Mouse (Mus musculus) midbrain, embryonic 12.5 days (tissue): Measurements from ENCODE around the gene Ift57. TPM values are rescaled to one million over a fixed set of nuclear protein-coding genes. Genes with fewer than 3 reads are reported as not detected.

Experiments used
- ATAC-seq: fragments of 200-750 bp; cut with Nextera tagmentation; 2 replicates; pipeline ENCODE4 v1.8.0; 2017; ENCODE audit warnings: low read depth, moderate TSS enrichment, moderate library complexity; ENCODE audit not compliant: low FRiP score
- H3K27ac ChIP-seq: fragments of 300-500 bp; sonication (generic); replicated peaks from 2 replicates; pipeline ENCODE4 v1.5.1; 2016; ENCODE audit warnings: mild to moderate bottlenecking
- H3K27me3 ChIP-seq: fragments of 300-500 bp; sonication (generic); 2 replicates; pipeline ENCODE4 v1.6.1; 2016; ENCODE audit warnings: mild to moderate bottlenecking
- H3K36me3 ChIP-seq: fragments of 300-500 bp; sonication (generic); 2 replicates; pipeline ENCODE4 v1.6.1; 2016
- H3K4me1 ChIP-seq: fragments of 300-500 bp; sonication (generic); 2 replicates; pipeline ENCODE4 v1.6.1; 2016
- H3K4me2 ChIP-seq: fragments of 300-500 bp; sonication (generic); replicated peaks from 2 replicates; pipeline ENCODE4 v1.6.1; 2016; ENCODE audit warnings: mild to moderate bottlenecking, moderate library complexity
- H3K4me3 ChIP-seq: fragments of 300-500 bp; sonication (generic); 2 replicates; pipeline ENCODE4 v1.5.1; 2016; ENCODE audit warnings: mild to moderate bottlenecking
- H3K9ac ChIP-seq: fragments of 300-500 bp; sonication (generic); replicated peaks from 2 replicates; pipeline ENCODE4 v1.6.1; 2016; ENCODE audit warnings: mild to moderate bottlenecking, moderate library complexity
- H3K9me3 ChIP-seq: fragments of 300-500 bp; sonication (generic); 2 replicates; pipeline ENCODE4 v1.6.1; 2016; ENCODE audit warnings: mild to moderate bottlenecking
- WGBS: fragments of 180-500 bp; shearing (Covaris S2); methylation state at CpG from one replicate; pipeline ENCODE4 v1.1.7; 2016; 5-methylcytosine and 5-hydroxymethylcytosine counted together
- polyA plus RNA-seq: library from polyadenylated mRNA; unstranded; fragments of >200 nt; fragmentation: Nextera tagmentation; extraction: Ambion mirVana; gene quantifications from 2 replicates; pipeline ENCODE4 v1.2.1, GENCODE M21; 2016

Ift57 gene
- polyA plus RNA-seq, 1 experiment from 2014 or later = 40.3 TPM

GRCm38 (mm10) chr16:49760517-49761203 lies 61.6 kb downstream of the Ift57 start:
- Histone ChIP-seq H3K36me3 (no peaks in the 10 kb centered on the region), H3K9me3 (no peaks in the 10 kb centered on the region), H3K9ac (no peak overlapping the region), H3K27me3 (no peaks in the 10 kb centered on the region), H3K4me1 (no peaks in the 10 kb centered on the region), H3K27ac (no peak overlapping the region), H3K4me3 (no peak overlapping the region), H3K4me2 (no peak overlapping the region)
- WGBS = 83% methylated on average over 17 of the region's 17 CpGs
- ATAC-seq = no peak

GRCm38 (mm10) chr16:49761981-49762380 lies 62.9 kb downstream of the Ift57 start:
- Histone ChIP-seq H3K9ac (no peak overlapping the region), H3K27ac (no peak overlapping the region), H3K9me3 (no peaks in the 10 kb centered on the region), H3K36me3 (no peaks in the 10 kb centered on the region), H3K4me3 (no peak overlapping the region), H3K4me1 (no peaks in the 10 kb centered on the region), H3K27me3 (no peaks in the 10 kb centered on the region), H3K4me2 (no peak overlapping the region)
- no peak for ATAC-seq
- 90% methylated on average over 5 of the region's 5 CpGs for WGBS

- WGBS = 81% methylated on average over 3 of the region's 3 CpGs
- H3K9ac ChIP-seq = no peak overlapping the region
- H3K4me2 ChIP-seq = no peak overlapping the region
- H3K27ac ChIP-seq = no peak overlapping the region
- H3K4me1 ChIP-seq = 0 out of 2 replicates have a peak, but pooled peaks cover 6% of the 10 kb centered on the region
- no peaks in the 10 kb centered on the region for H3K27me3 ChIP-seq
- no peaks in the 10 kb centered on the region for H3K36me3 ChIP-seq
- no peak for ATAC-seq
- H3K4me3 ChIP-seq = no peak overlapping the region
- H3K9me3 ChIP-seq = no peaks in the 10 kb centered on the region
These were observed 67.3 kb downstream of the Ift57 start for GRCm38 (mm10) chr16:49766326-49766725.

GRCm38 (mm10) chr16:49768491-49769031 lies 69.5 kb downstream of the Ift57 start:
- H3K27me3 ChIP-seq = no peaks in the 10 kb centered on the region
- no peak overlapping the region for H3K27ac ChIP-seq
- H3K4me2 ChIP-seq = no peak overlapping the region
- no peaks in the 10 kb centered on the region for H3K36me3 ChIP-seq
- no peak overlapping the region for H3K4me3 ChIP-seq
- H3K9ac ChIP-seq = no peak overlapping the region
- ATAC-seq = peak; percentile 52
- H3K4me1 ChIP-seq = 0 out of 2 replicates have a peak, but pooled peaks cover 6% of the 10 kb centered on the region
- no peaks in the 10 kb centered on the region for H3K9me3 ChIP-seq
- WGBS = 69% methylated on average over 4 of the region's 4 CpGs

- no peaks in the 10 kb centered on the region for H3K36me3 ChIP-seq
- H3K27ac ChIP-seq = no peak overlapping the region
- H3K4me2 ChIP-seq = no peak overlapping the region
- H3K4me3 ChIP-seq = no peak overlapping the region
- H3K4me1 ChIP-seq = 0 out of 2 replicates have a peak, but pooled peaks cover 6% of the 10 kb centered on the region
- no peak overlapping the region for H3K9ac ChIP-seq
- no peaks in the 10 kb centered on the region for H3K27me3 ChIP-seq
- ATAC-seq = no peak
- WGBS = 87% methylated on average over 2 of the region's 2 CpGs
- H3K9me3 ChIP-seq = no peaks in the 10 kb centered on the region
These were observed 70.8 kb downstream of the Ift57 start for GRCm38 (mm10) chr16:49769831-49770261.

GRCm38 (mm10) chr16:49770320-49771189 lies 71.5 kb downstream of the Ift57 start:
- no peak for ATAC-seq
- Histone ChIP-seq H3K27ac (no peak overlapping the region), H3K9ac (no peak overlapping the region), H3K4me3 (no peak overlapping the region), H3K4me1 (0 out of 2 replicates have a peak, but pooled peaks cover 6% of the 10 kb centered on the region), H3K36me3 (no peaks in the 10 kb centered on the region), H3K4me2 (no peak overlapping the region), H3K27me3 (no peaks in the 10 kb centered on the region), H3K9me3 (no peaks in the 10 kb centered on the region)
- WGBS = 94% methylated on average over 12 of the region's 12 CpGs

GRCm38 (mm10) chr16:49771609-49772396 lies 72.8 kb downstream of the Ift57 start:
- Histone ChIP-seq H3K9me3 (no peaks in the 10 kb centered on the region), H3K4me3 (no peak overlapping the region), H3K4me1 (0 out of 2 replicates have a peak, but pooled peaks cover 6% of the 10 kb centered on the region), H3K4me2 (no peak overlapping the region), H3K9ac (no peak overlapping the region), H3K36me3 (no peaks in the 10 kb centered on the region), H3K27me3 (no peaks in the 10 kb centered on the region), H3K27ac (no peak overlapping the region)
- WGBS = 85% methylated on average over 7 of the region's 7 CpGs
- ATAC-seq = no peak

- WGBS = 77% methylated on average over 1 of the region's 1 CpGs
- no peaks in the 10 kb centered on the region for H3K9me3 ChIP-seq
- H3K4me1 ChIP-seq = 0 out of 2 replicates have a peak, but pooled peaks cover 6% of the 10 kb centered on the region
- H3K27ac ChIP-seq = no peak overlapping the region
- H3K9ac ChIP-seq = no peak overlapping the region
- H3K27me3 ChIP-seq = no peaks in the 10 kb centered on the region
- H3K4me2 ChIP-seq = no peak overlapping the region
- ATAC-seq = no peak
- no peaks in the 10 kb centered on the region for H3K36me3 ChIP-seq
- H3K4me3 ChIP-seq = no peak overlapping the region
These were observed 73.5 kb downstream of the Ift57 start for GRCm38 (mm10) chr16:49772576-49772975.

GRCm38 (mm10) chr16:49773068-49773467 lies 74.0 kb downstream of the Ift57 start:
- H3K4me1 ChIP-seq = 0 out of 2 replicates have a peak, but pooled peaks cover 6% of the 10 kb centered on the region
- WGBS = 96% methylated on average over 1 of the region's 1 CpGs
- H3K27me3 ChIP-seq = no peaks in the 10 kb centered on the region

GRCm38 (mm10) chr16:49774059-49775001 lies 75.3 kb downstream of the Ift57 start:
- WGBS = 84% methylated on average over 18 of the region's 18 CpGs
- H3K4me3 ChIP-seq = no peak overlapping the region
- no peak overlapping the region for H3K4me2 ChIP-seq
- no peaks in the 10 kb centered on the region for H3K27me3 ChIP-seq
- no peaks in the 10 kb centered on the region for H3K36me3 ChIP-seq
- no peak for ATAC-seq
- H3K4me1 ChIP-seq = no peaks in the 10 kb centered on the region
- H3K27ac ChIP-seq = no peak overlapping the region
- no peak overlapping the region for H3K9ac ChIP-seq
- H3K9me3 ChIP-seq = no peaks in the 10 kb centered on the region

More at GRCm38 (mm10) chr16:49773068-49773467, 74.0 kb downstream of the Ift57 start:
- no peak overlapping the region for H3K4me2 ChIP-seq
- no peak overlapping the region for H3K4me3 ChIP-seq
- no peak for ATAC-seq
- no peaks in the 10 kb centered on the region for H3K9me3 ChIP-seq
- H3K9ac ChIP-seq = no peak overlapping the region
- H3K27ac ChIP-seq = no peak overlapping the region
- no peaks in the 10 kb centered on the region for H3K36me3 ChIP-seq
